Mouse (Mus musculus) hindbrain, embryonic 13.5 days (tissue): ENCODE results near the gene Phf24. TPM values are rescaled to one million over a fixed set of nuclear protein-coding genes. Genes with fewer than 3 reads are reported as not detected.

Experiments
- ATAC-seq: fragments of 200-750 bp; cut with Nextera tagmentation; 2 replicates; pipeline ENCODE4 v1.8.0; 2017; ENCODE audit warnings: moderate TSS enrichment; ENCODE audit not compliant: low FRiP score
- H3K27ac ChIP-seq: fragments of 300-500 bp; sonication (generic); 2 replicates; pipeline ENCODE4 v1.5.1; 2015; ENCODE audit warnings: inconsistent platforms, mild to moderate bottlenecking, moderate library complexity
- H3K27me3 ChIP-seq: fragments of 300-500 bp; sonication (generic); 2 replicates; pipeline ENCODE4 v1.6.1; 2015; ENCODE audit warnings: mild to moderate bottlenecking, inconsistent platforms
- H3K36me3 ChIP-seq: fragments of 300-500 bp; sonication (generic); 2 replicates; pipeline ENCODE4 v1.6.1; 2015; ENCODE audit warnings: mild to moderate bottlenecking, inconsistent platforms
- H3K4me1 ChIP-seq: fragments of 300-500 bp; sonication (generic); replicated peaks from 2 replicates; pipeline ENCODE4 v1.6.1; 2015; ENCODE audit warnings: inconsistent platforms
- H3K4me2 ChIP-seq: fragments of 300-500 bp; sonication (generic); 2 replicates; pipeline ENCODE4 v1.6.1; 2015; ENCODE audit warnings: inconsistent platforms, mild to moderate bottlenecking, moderate library complexity
- H3K4me3 ChIP-seq: fragments of 300-500 bp; sonication (generic); 2 replicates; pipeline ENCODE4 v1.5.1; 2015; ENCODE audit warnings: mild to moderate bottlenecking, inconsistent platforms
- H3K9ac ChIP-seq: fragments of 300-500 bp; sonication (generic); 2 replicates; pipeline ENCODE4 v1.6.1; 2015; ENCODE audit warnings: mild to moderate bottlenecking, inconsistent platforms
- H3K9me3 ChIP-seq: fragments of 300-500 bp; sonication (generic); 2 replicates; pipeline ENCODE4 v1.6.1; 2016; ENCODE audit warnings: inconsistent platforms
- WGBS: fragments of 180-500 bp; shearing (Covaris S2); methylation state at CpG from one replicate; pipeline ENCODE4 v1.1.7; 2015; 5-methylcytosine and 5-hydroxymethylcytosine counted together
- polyA plus RNA-seq: library from polyadenylated mRNA; unstranded; fragments of >200 nt; fragmentation: Nextera tagmentation; extraction: Ambion mirVana; gene quantifications from 2 replicates; pipeline ENCODE4 v1.2.1, GENCODE M21; 2015

Phf24 gene
- polyA plus RNA-seq, 1 experiment from 2014 or later: 21.7 TPM

GRCm38 (mm10) chr4:42888806-42889205 is 27.7 kb upstream of the Phf24 start:
- no peaks in the 10 kb centered on the region for H3K4me1 ChIP-seq
- no peak overlapping the region for H3K4me3 ChIP-seq
- no peaks in the 10 kb centered on the region for H3K9me3 ChIP-seq
- no peak overlapping the region for H3K4me2 ChIP-seq
- no peak overlapping the region for H3K9ac ChIP-seq
- no peaks in the 10 kb centered on the region for H3K27me3 ChIP-seq
- H3K36me3 ChIP-seq: no peaks in the 10 kb centered on the region
- WGBS: 93% methylated on average over 6 of the region's 6 CpGs
- no peak overlapping the region for H3K27ac ChIP-seq
- ATAC-seq: no peak

- no peak overlapping the region for H3K27ac ChIP-seq
- H3K4me3 ChIP-seq: no peak overlapping the region
- 69% methylated on average over 7 of the region's 7 CpGs for WGBS
- no peak for ATAC-seq
- no peak overlapping the region for H3K9ac ChIP-seq
- H3K4me2 ChIP-seq: no peak overlapping the region
- H3K4me1 ChIP-seq: no peaks in the 10 kb centered on the region
- no peaks in the 10 kb centered on the region for H3K27me3 ChIP-seq
- no peaks in the 10 kb centered on the region for H3K36me3 ChIP-seq
- H3K9me3 ChIP-seq: no peaks in the 10 kb centered on the region
These were observed 25.3 kb upstream of the Phf24 start for GRCm38 (mm10) chr4:42891176-42891575.

GRCm38 (mm10) chr4:42895118-42895517 is 21.3 kb upstream of the Phf24 start:
- Histone ChIP-seq H3K27me3 (no peaks in the 10 kb centered on the region), H3K36me3 (no peaks in the 10 kb centered on the region), H3K4me3 (no peak overlapping the region), H3K4me1 (no peaks in the 10 kb centered on the region), H3K9ac (no peak overlapping the region), H3K9me3 (no peaks in the 10 kb centered on the region), H3K4me2 (no peak overlapping the region), H3K27ac (no peak overlapping the region)
- no peak for ATAC-seq
- WGBS: 38% methylated on average over 7 of the region's 7 CpGs

- ATAC-seq: no peak
These were observed 17.5 kb upstream of the Phf24 start for GRCm38 (mm10) chr4:42898914-42899313.

GRCm38 (mm10) chr4:42900878-42901277 is 15.6 kb upstream of the Phf24 start:
- no peak overlapping the region for H3K9ac ChIP-seq
- H3K4me2 ChIP-seq: no peak overlapping the region
- 63% methylated on average over 5 of the region's 5 CpGs for WGBS
- no peaks in the 10 kb centered on the region for H3K36me3 ChIP-seq
- H3K9me3 ChIP-seq: no peaks in the 10 kb centered on the region
- peaks cover 4% of the 10 kb centered on the region; the same call in 1 of the 2 replicates for H3K27me3 ChIP-seq
- H3K4me1 ChIP-seq: no peaks in the 10 kb centered on the region
- H3K27ac ChIP-seq: no peak overlapping the region
- no peak overlapping the region for H3K4me3 ChIP-seq
- ATAC-seq: no peak

More at GRCm38 (mm10) chr4:42898914-42899313, 17.5 kb upstream of the Phf24 start:
- H3K9ac ChIP-seq: no peak overlapping the region
- H3K27ac ChIP-seq: no peak overlapping the region
- H3K9me3 ChIP-seq: no peaks in the 10 kb centered on the region
- peaks cover 4% of the 10 kb centered on the region; the same call in 1 of the 2 replicates for H3K27me3 ChIP-seq
- no peaks in the 10 kb centered on the region for H3K4me1 ChIP-seq
- H3K4me2 ChIP-seq: no peak overlapping the region
- no peaks in the 10 kb centered on the region for H3K36me3 ChIP-seq
- H3K4me3 ChIP-seq: no peak overlapping the region
- 26% methylated on average over 3 of the region's 3 CpGs for WGBS

GRCm38 (mm10) chr4:42902174-42902573 is 14.3 kb upstream of the Phf24 start:
- H3K4me1 ChIP-seq: no peaks in the 10 kb centered on the region
- no peak for ATAC-seq
- no peak overlapping the region for H3K9ac ChIP-seq
- H3K9me3 ChIP-seq: no peaks in the 10 kb centered on the region
- no peak overlapping the region for H3K27ac ChIP-seq
- H3K36me3 ChIP-seq: no peaks in the 10 kb centered on the region
- WGBS: 66% methylated on average over 9 of the region's 9 CpGs
- no peak overlapping the region for H3K4me3 ChIP-seq
- peaks cover 4% of the 10 kb centered on the region; the same call in 1 of the 2 replicates for H3K27me3 ChIP-seq
- H3K4me2 ChIP-seq: no peak overlapping the region

- no peak overlapping the region for H3K9ac ChIP-seq
- H3K4me2 ChIP-seq: no peak overlapping the region
- no peaks in the 10 kb centered on the region for H3K9me3 ChIP-seq
- no peaks in the 10 kb centered on the region for H3K4me1 ChIP-seq
- H3K36me3 ChIP-seq: no peaks in the 10 kb centered on the region
- ATAC-seq: no peak
- H3K27me3 ChIP-seq: peaks cover 4% of the 10 kb centered on the region; the same call in 1 of the 2 replicates
- no peak overlapping the region for H3K4me3 ChIP-seq
- WGBS: 91% methylated on average over 5 of the region's 5 CpGs
- no peak overlapping the region for H3K27ac ChIP-seq
These were observed 13.7 kb upstream of the Phf24 start for GRCm38 (mm10) chr4:42902730-42903129.

GRCm38 (mm10) chr4:42903942-42904341 is 12.5 kb upstream of the Phf24 start:
- H3K27ac ChIP-seq: no peak overlapping the region
- no peak for ATAC-seq

GRCm38 (mm10) chr4:42904523-42904922 is 11.9 kb upstream of the Phf24 start:
- H3K4me2 ChIP-seq: no peak overlapping the region
- H3K4me1 ChIP-seq: no peaks in the 10 kb centered on the region
- H3K9me3 ChIP-seq: no peaks in the 10 kb centered on the region
- 91% methylated on average over 3 of the region's 3 CpGs for WGBS
- no peaks in the 10 kb centered on the region for H3K36me3 ChIP-seq
- H3K9ac ChIP-seq: no peak overlapping the region
- H3K27ac ChIP-seq: no peak overlapping the region
- no peak for ATAC-seq
- H3K4me3 ChIP-seq: no peak overlapping the region
- peaks cover 4% of the 10 kb centered on the region; the same call in 1 of the 2 replicates for H3K27me3 ChIP-seq

More at GRCm38 (mm10) chr4:42903942-42904341, 12.5 kb upstream of the Phf24 start:
- Histone ChIP-seq H3K4me3 (no peak overlapping the region), H3K9ac (no peak overlapping the region), H3K4me1 (no peaks in the 10 kb centered on the region), H3K9me3 (no peaks in the 10 kb centered on the region), H3K27me3 (peaks cover 4% of the 10 kb centered on the region; the same call in 1 of the 2 replicates), H3K4me2 (no peak overlapping the region), H3K36me3 (no peaks in the 10 kb centered on the region)
- 77% methylated on average over 1 of the region's 1 CpGs for WGBS

- Histone ChIP-seq H3K9ac (no peak overlapping the region), H3K27me3 (peaks cover 4% of the 10 kb centered on the region; the same call in 1 of the 2 replicates)
- 82% methylated on average over 6 of the region's 6 CpGs for WGBS
These were observed 11.5 kb upstream of the Phf24 start for GRCm38 (mm10) chr4:42904966-42905365.

GRCm38 (mm10) chr4:42913391-42913790 is 3.1 kb upstream of the Phf24 start:
- 48% methylated on average over 10 of the region's 10 CpGs for WGBS
- Histone ChIP-seq H3K4me1 (peaks cover 13% of the 10 kb centered on the region), H3K27ac (no peak overlapping the region)

More at GRCm38 (mm10) chr4:42904966-42905365, 11.5 kb upstream of the Phf24 start:
- no peak overlapping the region for H3K4me3 ChIP-seq
- no peaks in the 10 kb centered on the region for H3K9me3 ChIP-seq
- no peak for ATAC-seq
- no peak overlapping the region for H3K27ac ChIP-seq
- H3K4me2 ChIP-seq: no peak overlapping the region
- no peaks in the 10 kb centered on the region for H3K4me1 ChIP-seq
- no peaks in the 10 kb centered on the region for H3K36me3 ChIP-seq

GRCm38 (mm10) chr4:42915311-42915710 is 1.1 kb upstream of the Phf24 start:
- WGBS: 87% methylated on average over 12 of the region's 12 CpGs
- H3K27ac ChIP-seq: no peak overlapping the region
- peaks cover 44% of the 10 kb centered on the region for H3K27me3 ChIP-seq
- no peaks in the 10 kb centered on the region for H3K36me3 ChIP-seq
- peaks cover 19% of the 10 kb centered on the region for H3K4me1 ChIP-seq
- no peak overlapping the region for H3K4me3 ChIP-seq
- H3K9me3 ChIP-seq: no peaks in the 10 kb centered on the region
- no peak overlapping the region for H3K9ac ChIP-seq
- ATAC-seq: no peak
- no peak overlapping the region for H3K4me2 ChIP-seq

More at GRCm38 (mm10) chr4:42913391-42913790, 3.1 kb upstream of the Phf24 start:
- peaks cover 38% of the 10 kb centered on the region for H3K27me3 ChIP-seq
- no peak overlapping the region for H3K4me3 ChIP-seq
- H3K9ac ChIP-seq: no peak overlapping the region
- no peak overlapping the region for H3K4me2 ChIP-seq
- H3K9me3 ChIP-seq: no peaks in the 10 kb centered on the region
- ATAC-seq: no peak
- no peaks in the 10 kb centered on the region for H3K36me3 ChIP-seq

- H3K27ac ChIP-seq: no peak overlapping the region
- H3K9ac ChIP-seq: no peak overlapping the region
- H3K9me3 ChIP-seq: no peaks in the 10 kb centered on the region
- WGBS: 63% methylated on average over 1 of the region's 1 CpGs
- ATAC-seq: no peak
- 0 out of 2 replicates have a peak overlapping the region, but pooled peaks have one; percentile 84 for H3K4me2 ChIP-seq
- peaks cover 44% of the 10 kb centered on the region for H3K27me3 ChIP-seq
- no peaks in the 10 kb centered on the region for H3K36me3 ChIP-seq
- H3K4me3 ChIP-seq: no peak overlapping the region
- peaks cover 19% of the 10 kb centered on the region for H3K4me1 ChIP-seq
These were observed 494 bp upstream of the Phf24 start for GRCm38 (mm10) chr4:42915966-42916365.
